In genomic region chr5:90617859-90618258, GRCm38 (mm10) we compare ENCODE assay signal across 30 mouse cellular contexts. TPM values are rescaled to one million over a fixed set of nuclear protein-coding genes. Genes with fewer than 3 reads are reported as not detected.
DNase-seq lines count a peak whose midpoint lies in the region; ATAC-seq and TF ChIP-seq lines count a peak whose summit lies in the region.
"Had no signal": no experiment of that assay in that cellular context is flagged by ENCODE, and none has a peak within 500 bp of the region (broad histone marks: within the 10 kb centered on the region; RNA-seq: fewer than 3 reads in every experiment).

No protein-coding gene starts in this region.

- 52% methylated on average over 3 of the region's 3 CpGs for WGBS in liver, adult 2 months
- WGBS in liver, embryonic 12.5 days (ENCODE audit: insufficient replicate concordance): 76% methylated on average over 3 of the region's 3 CpGs
- WGBS in stomach, embryonic 15.5 days: 85% methylated on average over 3 of the region's 3 CpGs
- 80% methylated on average over 3 of the region's 3 CpGs for WGBS in stomach, postnatal 0 days
- 51% methylated on average over 3 of the region's 3 CpGs for WGBS in intestine, postnatal 0 days

- ATAC-seq in liver, embryonic 12.5 days: no peak
- ATAC-seq in stomach, embryonic 15.5 days (ENCODE audit: insufficient read depth, low FRiP score, low read depth): 0 out of 2 replicates have a peak, but pooled peaks have one; percentile 35
- no peak for ATAC-seq in stomach, postnatal 0 days (ENCODE audit: low FRiP score, low TSS enrichment)
- ATAC-seq in intestine, postnatal 0 days: 0 out of 2 replicates have a peak, but pooled peaks have one; percentile 24
- ATAC-seq: forebrain, embryonic 13.5 days had no signal

- H3K36me3 ChIP-seq in liver, adult 2 months (ENCODE audit: control insufficient read depth, insufficient read depth, low read length): peaks cover 37% of the 10 kb centered on the region
- no peaks in the 10 kb centered on the region for H3K36me3 ChIP-seq in liver, embryonic 12.5 days
- H3K36me3 ChIP-seq in stomach, embryonic 15.5 days: no peaks in the 10 kb centered on the region
- no peaks in the 10 kb centered on the region for H3K36me3 ChIP-seq in stomach, postnatal 0 days (ENCODE audit: control insufficient read depth, insufficient read depth, low read length)
- H3K36me3 ChIP-seq in intestine, postnatal 0 days (ENCODE audit: control insufficient read depth, insufficient read depth): peaks cover 20% of the 10 kb centered on the region; the same call in 1 of the 2 replicates
- H3K36me3 ChIP-seq: embryonic facial prominence, embryonic 13.5 days; heart, embryonic 10.5 days; hindbrain, embryonic 15.5 days; kidney, embryonic 15.5 days; limb, embryonic 13.5 days; midbrain, embryonic 12.5 days; neural tube, embryonic 13.5 days had no signal

- TF ChIP-seq EP300 in stomach, postnatal 0 days (optimal IDR thresholded peaks at IDR 0.05): no peak

- no peak overlapping the region for H3K4me3 ChIP-seq in liver, adult 2 months (ENCODE audit: insufficient read depth, low read depth, low read length)
- H3K4me3 ChIP-seq in liver, embryonic 12.5 days: no peak overlapping the region
- H3K4me3 ChIP-seq in stomach, embryonic 15.5 days (replicated peaks): no peak overlapping the region
- H3K4me3 ChIP-seq in stomach, postnatal 0 days (ENCODE audit: low read depth, low read length): no peak overlapping the region
- no peak overlapping the region for H3K4me3 ChIP-seq in intestine, postnatal 0 days (ENCODE audit: low read depth, low read length)
- H3K4me3 ChIP-seq: embryonic facial prominence, embryonic 13.5 days; erythroblast, embryonic 14.5 days; forebrain, embryonic 13.5 days; gastrocnemius, adult 2 months; heart, embryonic 10.5 days; hindbrain, embryonic 15.5 days; kidney, embryonic 15.5 days; limb, embryonic 13.5 days; midbrain, embryonic 12.5 days; myocyte; neural tube, embryonic 13.5 days had no signal

- H3K9ac ChIP-seq in liver, adult 2 months (ENCODE audit: low read depth, low read length): no peak overlapping the region
- no peak overlapping the region for H3K9ac ChIP-seq in liver, embryonic 12.5 days
- H3K9ac ChIP-seq in stomach, embryonic 15.5 days: no peak overlapping the region
- H3K9ac ChIP-seq in stomach, postnatal 0 days (ENCODE audit: low read length): no peak overlapping the region
- no peak overlapping the region for H3K9ac ChIP-seq in intestine, postnatal 0 days (ENCODE audit: low read depth, low read length)
- H3K9ac ChIP-seq: embryonic facial prominence, embryonic 13.5 days; forebrain, embryonic 13.5 days; hindbrain, embryonic 15.5 days; kidney, embryonic 15.5 days; limb, embryonic 13.5 days; midbrain, embryonic 12.5 days; neural tube, embryonic 13.5 days had no signal

- H3K27me3 ChIP-seq in liver, adult 2 months (ENCODE audit: control insufficient read depth, insufficient read depth, low read length): no peaks in the 10 kb centered on the region
- H3K27me3 ChIP-seq in liver, embryonic 12.5 days (replicated peaks): no peaks in the 10 kb centered on the region
- no peaks in the 10 kb centered on the region for H3K27me3 ChIP-seq in stomach, embryonic 15.5 days (replicated peaks)
- no peaks in the 10 kb centered on the region for H3K27me3 ChIP-seq in stomach, postnatal 0 days (ENCODE audit: control insufficient read depth, insufficient read depth, low read length)
- H3K27me3 ChIP-seq in intestine, postnatal 0 days (replicated peaks; ENCODE audit: control insufficient read depth, insufficient read depth, low read length): no peaks in the 10 kb centered on the region
- H3K27me3 ChIP-seq: embryonic facial prominence, embryonic 13.5 days; forebrain, embryonic 13.5 days; hindbrain, embryonic 15.5 days; kidney, embryonic 15.5 days; limb, embryonic 13.5 days; midbrain, embryonic 12.5 days; neural tube, embryonic 13.5 days had no signal

- H3K4me2 ChIP-seq in liver, embryonic 12.5 days: no peak overlapping the region
- H3K4me2 ChIP-seq in stomach, embryonic 15.5 days: no peak overlapping the region
- no peak overlapping the region for H3K4me2 ChIP-seq in stomach, postnatal 0 days (replicated peaks; ENCODE audit: low read depth)
- no peak overlapping the region for H3K4me2 ChIP-seq in intestine, postnatal 0 days (replicated peaks; ENCODE audit: low read depth)
- H3K4me2 ChIP-seq: embryonic facial prominence, embryonic 13.5 days; forebrain, embryonic 13.5 days; hindbrain, embryonic 15.5 days; kidney, embryonic 15.5 days; limb, embryonic 13.5 days; midbrain, embryonic 12.5 days; neural tube, embryonic 13.5 days had no signal

- H3K9me3 ChIP-seq in liver, embryonic 12.5 days (replicated peaks): no peaks in the 10 kb centered on the region
- no peaks in the 10 kb centered on the region for H3K9me3 ChIP-seq in stomach, embryonic 15.5 days
- H3K9me3 ChIP-seq in stomach, postnatal 0 days (ENCODE audit: control insufficient read depth, low read length): no peaks in the 10 kb centered on the region
- no peaks in the 10 kb centered on the region for H3K9me3 ChIP-seq in intestine, postnatal 0 days (ENCODE audit: control insufficient read depth)
- H3K9me3 ChIP-seq: embryonic facial prominence, embryonic 13.5 days; forebrain, embryonic 13.5 days; heart, embryonic 10.5 days; hindbrain, embryonic 15.5 days; kidney, embryonic 15.5 days; limb, embryonic 13.5 days; midbrain, embryonic 12.5 days; neural tube, embryonic 13.5 days had no signal

- no peaks in the 10 kb centered on the region; the same call in 1 of the 2 replicates for H3K79me2 ChIP-seq in liver, adult 2 months (ENCODE audit: control insufficient read depth, insufficient read depth, low read length)

- peak; percentile 23 for DNase-seq in liver, adult 2 months (ENCODE audit: extremely low read depth, low read depth, low spot score)
- no peak for DNase-seq in stomach, postnatal 0 days (ENCODE audit: low spot score)
- no peak for DNase-seq in spleen, postnatal 36 days (ENCODE audit: low spot score in 2 of 2)
- DNase-seq in left cerebral cortex, adult 11 months (ENCODE audit: low spot score): no peak
- no peak for DNase-seq in gastrocnemius, postnatal 10 days
- DNase-seq: cerebellum, adult 18-20 months; cerebellum, postnatal 25 days; embryo, embryonic 11 days; gastrocnemius, adult 2 months; heart, postnatal 4 days; kidney, adult 11 months; kidney, postnatal 36 days; lung, adult 2 months had no signal

- H3K27ac ChIP-seq in liver, adult 2 months (replicated peaks; ENCODE audit: insufficient read depth, low read depth, low read length): no peak overlapping the region
- H3K27ac ChIP-seq in liver, embryonic 12.5 days: no peak overlapping the region
- no peak overlapping the region for H3K27ac ChIP-seq in stomach, embryonic 15.5 days
- no peak overlapping the region for H3K27ac ChIP-seq in stomach, postnatal 0 days (replicated peaks)
- H3K27ac ChIP-seq in intestine, postnatal 0 days (ENCODE audit: low read depth, low read length): peak overlapping the region; percentile 9; the same call in 1 of the 2 replicates
- H3K27ac ChIP-seq: embryonic facial prominence, embryonic 13.5 days; forebrain, embryonic 13.5 days; gastrocnemius, adult 2 months; heart, embryonic 10.5 days; hindbrain, embryonic 15.5 days; kidney, embryonic 15.5 days; limb, embryonic 13.5 days; macrophage; midbrain, embryonic 12.5 days; neural tube, embryonic 13.5 days had no signal

- no peak for TF ChIP-seq CTCF in liver, adult 2 months (IDR thresholded peaks at IDR 0.05; ENCODE audit: low read depth, low read length)
- TF ChIP-seq CTCF in stomach, postnatal 0 days (IDR thresholded peaks at IDR 0.05; ENCODE audit: low read depth): no peak
- TF ChIP-seq CTCF in intestine, postnatal 0 days (IDR thresholded peaks at IDR 0.05; ENCODE audit: low read depth): no peak

- no peaks in the 10 kb centered on the region for H3K4me1 ChIP-seq in liver, adult 2 months (ENCODE audit: control insufficient read depth, insufficient read depth, low read length)
- no peaks in the 10 kb centered on the region for H3K4me1 ChIP-seq in liver, embryonic 12.5 days
- H3K4me1 ChIP-seq in stomach, embryonic 15.5 days: no peaks in the 10 kb centered on the region
- H3K4me1 ChIP-seq in stomach, postnatal 0 days (replicated peaks; ENCODE audit: control insufficient read depth, insufficient read depth): no peaks in the 10 kb centered on the region
- 0 out of 2 replicates have a peak, but pooled peaks cover 3% of the 10 kb centered on the region for H3K4me1 ChIP-seq in intestine, postnatal 0 days (replicated peaks; ENCODE audit: control insufficient read depth, insufficient read depth, low read length)
- H3K4me1 ChIP-seq: embryonic facial prominence, embryonic 13.5 days; forebrain, embryonic 13.5 days; heart, embryonic 10.5 days; hindbrain, embryonic 15.5 days; kidney, embryonic 15.5 days; limb, embryonic 13.5 days; midbrain, embryonic 12.5 days; neural tube, embryonic 13.5 days had no signal

- TF ChIP-seq POLR2A in liver, adult 2 months (IDR thresholded peaks at IDR 0.05; ENCODE audit: extremely low read depth, insufficient read depth, low read length): no peak

RNA-seq across cellular contexts. Expression of gene Rassf6, which starts 22.6 kb away (rescaled TPM):
- 24.6 and 30.1 TPM in 2 replicates for total RNA-seq in liver, adult 2 months (2014; rRNA removed)
- polyA plus RNA-seq in liver, adult 2 months (2012; rRNA removed): 3.2 and 3.9 TPM in 2 replicates
- polyA plus RNA-seq in liver, embryonic 12.5 days (2016; fragmentation: Nextera tagmentation; extraction: Ambion mirVana): 4.3 and 5.0 TPM in 2 replicates
- 12.2 and 12.8 TPM in 2 replicates for polyA plus RNA-seq in stomach, embryonic 15.5 days (2015; fragmentation: Nextera tagmentation; extraction: Ambion mirVana)
- polyA plus RNA-seq in stomach, postnatal 0 days (2015; fragmentation: Nextera tagmentation; extraction: Ambion mirVana): 14.5 and 14.9 TPM in 2 replicates
- 28.7 and 30.7 TPM in 2 replicates for polyA plus RNA-seq in intestine, postnatal 0 days (2015; fragmentation: Nextera tagmentation; extraction: Ambion mirVana)
- total RNA-seq in gastrocnemius, postnatal 10 days (2021): not detected
- total RNA-seq: gastrocnemius, adult 2 months had no signal
- polyA plus RNA-seq: erythroblast, embryonic 14.5 days; forebrain, embryonic 13.5 days; macrophage; myocyte had no signal

RNA-seq across cellular contexts. Expression of gene 5830473C10Rik, which starts 57.0 kb away (rescaled TPM):
- 22.2 and 39.4 TPM in 2 replicates for total RNA-seq in liver, adult 2 months (2014; rRNA removed)
- polyA plus RNA-seq in liver, adult 2 months (2012; rRNA removed): 20.6 and 36.0 TPM in 2 replicates
- polyA plus RNA-seq in liver, embryonic 12.5 days (2016; fragmentation: Nextera tagmentation; extraction: Ambion mirVana): 0.12 and 0.25 TPM in 2 replicates
- polyA plus RNA-seq in stomach, embryonic 15.5 days (2015; fragmentation: Nextera tagmentation; extraction: Ambion mirVana): 0.09 and 0.12 TPM in 2 replicates
- polyA plus RNA-seq in stomach, postnatal 0 days (2015; fragmentation: Nextera tagmentation; extraction: Ambion mirVana): 0.16 TPM in 1 of 2 replicates, not detected in the other
- 0.35 and 0.63 TPM in 2 replicates for polyA plus RNA-seq in intestine, postnatal 0 days (2015; fragmentation: Nextera tagmentation; extraction: Ambion mirVana)
- not detected for total RNA-seq in gastrocnemius, postnatal 10 days (2021)
- total RNA-seq: ES-E14; gastrocnemius, adult 2 months; heart, postnatal 4 days had no signal
- polyA plus RNA-seq: embryonic facial prominence, embryonic 13.5 days; erythroblast, embryonic 14.5 days; forebrain, embryonic 13.5 days; heart, embryonic 16.5 days; hindbrain, embryonic 15.5 days; lung, adult 2 months; macrophage; midbrain, embryonic 12.5 days; myocyte; neural tube, embryonic 13.5 days; thymus, postnatal 0 days had no signal

Comparison
In these comparisons a context has a peak if more than half of its experiments do, and no peak if none do; other contexts are left out.
1. ATAC-seq: peak in stomach, embryonic 15.5 days (single experiment) and intestine, postnatal 0 days (single experiment); none in liver, embryonic 12.5 days (single experiment) and stomach, postnatal 0 days (single experiment).
2. RNA of gene 5830473C10Rik, which starts 57.0 kb away (polyA plus RNA-seq): 20.6 to 36.0 TPM in liver, adult 2 months; 0.35 to 0.63 TPM in intestine, postnatal 0 days, 0.12 to 0.25 TPM in liver, embryonic 12.5 days, 0.09 to 0.12 TPM in stomach, embryonic 15.5 days and 0.16 TPM in stomach, postnatal 0 days; every median in the first group is over 10 times any median in the second.